Mouse (Mus musculus) hematopoietic stem cell, adult 5-6 weeks (primary cell): ENCODE data around the gene Pip5k1c. TPM values are rescaled to one million over a fixed set of nuclear protein-coding genes. Genes with fewer than 3 reads are reported as not detected.

Experiments used
- ATAC-seq, 2 experiments: fragments of 125-278 bp in 1 of 2; replicated peaks in 1 of 2; 2 replicates each; pipeline ENCODE4 v1.8.0; 2016 to 2017; ENCODE audit warnings: inconsistent platforms in 2 of 2, mild to moderate bottlenecking in 2 of 2, moderate number of reproducible peaks in 2 of 2, low read depth in 1 of 2, moderate TSS enrichment in 1 of 2; ENCODE audit not compliant: low FRiP score in 2 of 2, poor library complexity in 2 of 2, severe bottlenecking in 2 of 2, insufficient read depth in 1 of 2, low TSS enrichment in 1 of 2
- total RNA-seq: library from RNA; stranded (forward); fragments of 172-1452, 232-1000 nt; gene quantifications from 2 replicates; pipeline ENCODE4 v1.2.3, GENCODE M21; 2017

Pip5k1c gene
- total RNA-seq, 1 experiment from 2014 or later = 67.1 TPM

GRCm38 (mm10) chr10:81329194-81329975 is 36.6 kb downstream of the Pip5k1c start:
- ATAC-seq = peak; percentile 66 to 70

GRCm38 (mm10) chr10:81330007-81330406 is 37.2 kb downstream of the Pip5k1c start:
- ATAC-seq = no peak

GRCm38 (mm10) chr10:81332277-81332676 is 39.5 kb downstream of the Pip5k1c start:
- ATAC-seq = no peak

GRCm38 (mm10) chr10:81334324-81334723 is 41.6 kb downstream of the Pip5k1c start:
- ATAC-seq = no peak

GRCm38 (mm10) chr10:81335393-81336340 is 42.9 kb downstream of the Pip5k1c start:
- no peak for ATAC-seq

- no peak for ATAC-seq
Observed at GRCm38 (mm10) chr10:81336558-81336957, 43.8 kb downstream of the Pip5k1c start.

- ATAC-seq = no peak
Observed at GRCm38 (mm10) chr10:81340551-81341332, 48.0 kb downstream of the Pip5k1c start.

- ATAC-seq = peak; percentile 54 to 56; a peak in 3 of 4 replicates
Observed at GRCm38 (mm10) chr10:81341333-81341949, 48.7 kb downstream of the Pip5k1c start.

GRCm38 (mm10) chr10:81342686-81343505 is 50.1 kb downstream of the Pip5k1c start, which contains the start of gene Gipc3:
Gene Gipc3, minus strand, starts transcription at chr10:81343266.
- no peak for ATAC-seq

GRCm38 (mm10) chr10:81344421-81345161 is 51.8 kb downstream of the Pip5k1c start:
- ATAC-seq = no peak

GRCm38 (mm10) chr10:81345162-81345534 is 52.4 kb downstream of the Pip5k1c start:
- no peak for ATAC-seq

- peak; percentile 51 to 58 for ATAC-seq
Observed at GRCm38 (mm10) chr10:81346453-81347067, 53.8 kb downstream of the Pip5k1c start.

GRCm38 (mm10) chr10:81349146-81349545 is 56.4 kb downstream of the Pip5k1c start:
- peak; percentile 15 to 24; a peak in 1 of 4 replicates for ATAC-seq

GRCm38 (mm10) chr10:81349961-81350350 is 57.2 kb downstream of the Pip5k1c start:
- no peak for ATAC-seq

GRCm38 (mm10) chr10:81350351-81351063 is 57.7 kb downstream of the Pip5k1c start, which contains the start of gene Hmg20b:
Gene Hmg20b, minus strand, starts transcription at chr10:81350480.
- peak; percentile 92 to 94 for ATAC-seq
